Mouse (Mus musculus) ES-Bruce4 (cell line): Measurements from ENCODE around the gene Prokr1.

Source experiments
- CTCF ChIP-seq: IDR thresholded peaks from one replicate; pipeline ENCODE4 v1.8.1; 2011; ENCODE audit warnings: low read depth, low read length
- EP300 ChIP-seq: IDR thresholded peaks from 2 replicates; pipeline ENCODE4 v1.6.1; 2011; ENCODE audit warnings: low read depth, low read length; ENCODE audit not compliant: insufficient read depth
- POLR2A ChIP-seq: IDR thresholded peaks from one replicate; pipeline ENCODE4 v1.8.1; 2011; ENCODE audit warnings: low read length; ENCODE audit not compliant: insufficient read depth

- TF ChIP-seq CTCF (no peak), POLR2A (no peak), EP300 (no peak)
Measured at GRCm38 (mm10) chr6:87565166-87565565, 25.4 kb downstream of the Prokr1 start.
